Mouse (Mus musculus) embryonic facial prominence, embryonic 14.5 days (tissue): ENCODE results near the gene Gm49366. TPM values are rescaled to one million over a fixed set of nuclear protein-coding genes. Genes with fewer than 3 reads are reported as not detected.
"Not testable (repeated sequence)": the region's sequence is repeated elsewhere in the genome, so short reads cannot be mapped to it uniquely, and the experiment has no call there.

Source experiments
- ATAC-seq: fragments of 200-750 bp; cut with Nextera tagmentation; 2 replicates; pipeline ENCODE4 v1.8.0; 2017; ENCODE audit warnings: low read depth, moderate number of reproducible peaks, moderate TSS enrichment
- DNase-seq: peaks from one replicate; pipeline ENCODE4 v3.0.0-alpha.2; 2015; ENCODE audit warnings: low spot score
- H3K27ac ChIP-seq: fragments of 300-500 bp; sonication (generic); replicated peaks from 2 replicates; pipeline ENCODE4 v1.5.1; 2014; ENCODE audit warnings: low read depth, mild to moderate bottlenecking, low read length, moderate library complexity
- H3K27me3 ChIP-seq: fragments of 300-500 bp; sonication (generic); replicated peaks from 2 replicates; pipeline ENCODE4 v1.6.1; 2014; ENCODE audit warnings: low read length; ENCODE audit not compliant: control insufficient read depth, insufficient read depth
- H3K36me3 ChIP-seq: fragments of 300-500 bp; sonication (generic); 2 replicates; pipeline ENCODE4 v1.6.1; 2014; ENCODE audit warnings: low read length, mixed read lengths; ENCODE audit not compliant: control insufficient read depth, insufficient read depth
- H3K4me1 ChIP-seq: fragments of 300-500 bp; sonication (generic); 2 replicates; pipeline ENCODE4 v1.6.1; 2014; ENCODE audit warnings: antibody characterized with exemption, low read length; ENCODE audit not compliant: control insufficient read depth, insufficient read depth
- H3K4me2 ChIP-seq: fragments of 300-500 bp; sonication (generic); 2 replicates; pipeline ENCODE4 v1.6.1; 2014; ENCODE audit warnings: low read depth, mild to moderate bottlenecking, low read length, moderate library complexity, mixed read lengths
- H3K4me3 ChIP-seq: fragments of 300-500 bp; sonication (generic); 2 replicates; pipeline ENCODE4 v1.5.1; 2014; ENCODE audit warnings: low read depth, mild to moderate bottlenecking, low read length
- H3K9ac ChIP-seq: fragments of 300-500 bp; sonication (generic); 2 replicates; pipeline ENCODE4 v1.6.1; 2014; ENCODE audit warnings: low read depth, mild to moderate bottlenecking, low read length, moderate library complexity, mixed read lengths
- H3K9me3 ChIP-seq: fragments of 300-500 bp; sonication (generic); 2 replicates; pipeline ENCODE4 v1.6.1; 2016; ENCODE audit warnings: low read length; ENCODE audit not compliant: control insufficient read depth
- WGBS: fragments of 180-500 bp; shearing (Covaris S2); extraction: QIAGEN DNeasy Blood & Tissue Kit; methylation state at CpG from one replicate; pipeline ENCODE4 v1.1.7; 2014; 5-methylcytosine and 5-hydroxymethylcytosine counted together
- polyA plus RNA-seq: library from polyadenylated mRNA; unstranded; fragments of >200 nt; fragmentation: Nextera tagmentation; extraction: Ambion mirVana; gene quantifications from 2 replicates; pipeline ENCODE4 v1.2.1, GENCODE M21; 2014

Gm49366 gene
- polyA plus RNA-seq, 1 experiment from 2014 or later, result not detected

DNA sequence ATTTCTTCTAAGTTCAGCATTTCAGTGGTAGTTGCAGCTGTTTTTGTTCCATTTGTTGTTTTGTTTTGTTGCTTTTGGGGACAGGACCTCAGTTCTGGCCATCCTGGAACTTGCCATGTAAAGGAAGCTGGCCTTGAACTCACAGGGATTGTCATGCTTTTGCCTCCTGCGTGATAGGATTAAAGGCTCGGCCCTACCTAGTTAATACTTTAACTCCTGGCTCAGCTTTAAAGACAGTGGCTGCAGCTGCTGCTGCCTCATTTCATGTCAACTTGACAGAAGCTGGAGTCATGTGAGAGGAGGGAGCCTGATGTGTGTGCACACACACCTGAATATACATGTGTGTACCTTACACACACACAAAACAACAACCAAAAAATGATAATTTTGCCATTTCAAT, 5.3 kb downstream of the Gm49366 start:
- H3K9ac ChIP-seq, result no peak overlapping the region
- H3K4me3 ChIP-seq, result no peak overlapping the region
- WGBS, result 71% methylated on average over 2 of the region's 2 CpGs
- H3K27me3 ChIP-seq, result no peaks in the 10 kb centered on the region
- no peak overlapping the region for H3K27ac ChIP-seq
- no peaks in the 10 kb centered on the region for H3K4me1 ChIP-seq
- no peaks in the 10 kb centered on the region for H3K36me3 ChIP-seq
- ATAC-seq, result no peak
- no peak overlapping the region for H3K4me2 ChIP-seq
- no peak for DNase-seq
- H3K9me3 ChIP-seq, result peaks cover 18% of the 10 kb centered on the region

DNA sequence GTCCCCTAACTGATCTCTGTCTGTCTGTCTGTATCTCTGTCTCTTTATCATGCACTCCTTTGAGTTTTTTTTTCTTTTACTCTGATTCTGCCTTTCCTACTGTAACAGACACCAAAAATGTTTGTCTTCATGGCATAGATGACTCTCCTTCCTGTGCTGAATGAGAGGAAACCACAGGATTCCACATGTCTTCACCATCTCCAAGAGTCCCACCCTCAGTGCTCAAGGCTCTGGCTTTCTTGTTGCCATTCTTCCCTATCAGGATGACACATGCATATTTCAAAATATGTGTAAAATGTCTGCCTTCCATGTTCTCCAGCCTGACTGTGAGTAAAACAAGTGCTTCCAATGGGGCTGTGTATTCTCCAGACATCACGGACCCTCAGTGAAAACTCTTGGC, 8.2 kb downstream of the Gm49366 start:
- no peak for ATAC-seq
- H3K27me3 ChIP-seq, result no peaks in the 10 kb centered on the region
- H3K4me1 ChIP-seq, result no peaks in the 10 kb centered on the region
- no peak for DNase-seq
- no peaks in the 10 kb centered on the region for H3K36me3 ChIP-seq
- WGBS, result 97% methylated on average over 1 of the region's 1 CpGs
- no peak overlapping the region for H3K27ac ChIP-seq
- H3K9me3 ChIP-seq, result peaks cover 11% of the 10 kb centered on the region
- no peak overlapping the region for H3K4me3 ChIP-seq
- no peak overlapping the region for H3K4me2 ChIP-seq
- no peak overlapping the region for H3K9ac ChIP-seq

DNA sequence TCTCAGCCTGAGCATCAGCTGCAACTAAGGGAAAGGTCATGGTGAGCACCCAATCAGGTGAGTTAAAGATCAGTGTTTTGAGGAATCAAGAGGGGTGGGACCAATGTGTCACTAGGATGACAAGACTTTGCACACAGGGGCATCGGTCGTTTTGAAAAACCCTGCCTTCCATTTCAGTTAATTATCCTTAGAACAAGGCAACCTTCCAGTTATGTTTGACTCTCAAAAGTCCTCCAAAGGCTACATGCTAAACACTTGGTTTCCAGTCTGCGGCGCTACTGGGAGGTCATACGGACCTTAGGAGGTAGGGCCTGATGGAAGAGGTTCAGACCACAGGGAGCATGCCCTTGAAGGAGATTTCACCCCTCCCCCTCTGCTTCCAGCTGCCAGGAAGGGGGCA, 12.0 kb downstream of the Gm49366 start:
- not testable (repeated sequence) for H3K36me3 ChIP-seq, ATAC-seq, H3K4me2 ChIP-seq, H3K27ac ChIP-seq, H3K4me1 ChIP-seq, DNase-seq, H3K4me3 ChIP-seq, H3K9ac ChIP-seq
- peaks cover 11% of the 10 kb centered on the region for H3K9me3 ChIP-seq
- H3K27me3 ChIP-seq, result peaks cover 18% of the 10 kb centered on the region; the same call in 1 of the 2 replicates
- WGBS, result 89% methylated on average over 5 of the region's 5 CpGs

DNA sequence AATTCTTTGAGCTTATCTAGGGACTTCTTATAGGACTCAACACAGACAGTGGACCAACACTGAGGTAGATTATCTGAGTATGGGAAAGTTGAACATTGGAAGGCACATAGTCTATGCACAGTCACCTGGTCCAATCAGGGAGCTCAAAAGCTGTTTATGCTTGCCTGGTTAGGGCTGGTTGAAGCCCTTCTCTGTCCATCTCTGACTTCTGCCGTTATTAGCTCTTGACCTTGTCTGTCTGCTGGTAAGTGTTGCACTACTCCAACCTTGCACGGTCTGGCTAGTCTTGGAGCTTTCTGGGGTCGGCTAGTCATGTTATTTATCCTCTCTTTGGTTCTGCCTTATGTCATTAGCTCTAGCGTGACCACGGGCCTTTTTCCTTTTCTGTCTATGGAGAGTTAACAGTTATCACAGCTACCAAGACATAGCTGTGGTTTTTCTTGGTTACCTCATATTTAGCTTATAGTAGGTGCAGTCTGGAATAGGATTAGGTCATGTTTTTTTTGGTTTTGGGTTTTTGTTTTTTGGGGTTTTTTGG, 13.3 kb downstream of the Gm49366 start, which contains the start of gene Acot3:
Gene Acot3 (plus strand): TSS at position 208 of the 538 bp plus-strand sequence.
- Histone ChIP-seq H3K9me3 (peaks cover 11% of the 10 kb centered on the region), H3K27ac (no peak within 1 kb of the TSS), H3K36me3 (no peaks in the 10 kb centered on the region), H3K9ac (no peak within 1 kb of the TSS), H3K4me1 (no peaks in the 10 kb centered on the region), H3K27me3 (peaks cover 18% of the 10 kb centered on the region; the same call in 1 of the 2 replicates), H3K4me2 (no peak within 1 kb of the TSS), H3K4me3 (no peak within 1 kb of the TSS)
- DNase-seq, result no peak
- ATAC-seq, result no peak
- WGBS, result 76% methylated on average over 5 of the region's 5 CpGs

DNA sequence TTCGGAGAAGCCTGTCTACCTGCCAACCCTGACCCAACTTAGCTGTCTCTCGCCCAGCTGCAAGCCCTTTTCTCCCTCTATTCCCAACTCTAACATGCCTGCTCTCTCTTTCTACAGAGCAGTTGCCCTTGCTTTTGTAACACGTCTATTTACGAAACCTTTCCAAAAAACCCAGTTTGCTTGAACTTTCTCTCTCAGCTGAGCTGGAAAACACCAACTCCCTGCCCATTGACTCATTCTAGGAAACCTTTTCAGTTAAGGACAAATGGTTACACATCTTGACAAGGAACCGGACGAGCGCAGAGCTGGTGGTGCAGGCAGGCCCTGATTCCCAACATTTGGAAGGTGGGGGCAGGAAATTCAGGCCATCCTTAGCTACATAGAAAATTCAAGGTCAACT, 13.9 kb downstream of the Gm49366 start:
- DNase-seq (no peak), ATAC-seq (no peak)
- Histone ChIP-seq H3K9ac (no peak overlapping the region), H3K4me1 (no peaks in the 10 kb centered on the region), H3K36me3 (no peaks in the 10 kb centered on the region), H3K9me3 (peaks cover 11% of the 10 kb centered on the region), H3K27ac (no peak overlapping the region), H3K27me3 (peaks cover 18% of the 10 kb centered on the region; the same call in 1 of the 2 replicates), H3K4me3 (no peak overlapping the region), H3K4me2 (no peak overlapping the region)
- 91% methylated on average over 7 of the region's 7 CpGs for WGBS

DNA sequence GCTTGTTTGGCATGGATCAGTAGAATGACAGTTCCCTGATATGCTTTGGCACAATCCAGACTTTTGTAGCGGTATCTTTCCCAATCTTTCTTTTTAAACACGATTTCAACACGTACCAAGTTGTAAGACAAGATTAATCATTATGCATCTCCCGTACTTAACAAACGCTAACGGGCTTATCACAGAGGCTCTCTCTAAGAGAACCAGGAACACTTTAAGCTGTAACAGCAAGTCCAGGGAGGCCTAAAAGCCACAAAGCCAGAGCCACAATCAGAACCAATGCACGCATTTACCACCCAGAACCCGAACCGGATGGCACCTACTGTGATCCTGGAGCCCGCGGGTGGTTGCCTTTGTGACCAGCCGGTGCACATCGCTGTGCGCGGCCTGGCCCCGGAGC, 14.4 kb downstream of the Gm49366 start:
- ATAC-seq (no peak), DNase-seq (no peak)
- peaks cover 8% of the 10 kb centered on the region for H3K9me3 ChIP-seq
- no peaks in the 10 kb centered on the region for H3K36me3 ChIP-seq
- no peak overlapping the region for H3K27ac ChIP-seq
- 16% methylated on average over 12 of the region's 16 CpGs for WGBS
- H3K4me2 ChIP-seq, result peak overlapping the region; percentile 75
- H3K27me3 ChIP-seq, result peaks cover 18% of the 10 kb centered on the region; the same call in 1 of the 2 replicates
- H3K4me1 ChIP-seq, result no peaks in the 10 kb centered on the region
- H3K9ac ChIP-seq, result peak overlapping the region; percentile 52
- H3K4me3 ChIP-seq, result peak overlapping the region; percentile 44

DNA sequence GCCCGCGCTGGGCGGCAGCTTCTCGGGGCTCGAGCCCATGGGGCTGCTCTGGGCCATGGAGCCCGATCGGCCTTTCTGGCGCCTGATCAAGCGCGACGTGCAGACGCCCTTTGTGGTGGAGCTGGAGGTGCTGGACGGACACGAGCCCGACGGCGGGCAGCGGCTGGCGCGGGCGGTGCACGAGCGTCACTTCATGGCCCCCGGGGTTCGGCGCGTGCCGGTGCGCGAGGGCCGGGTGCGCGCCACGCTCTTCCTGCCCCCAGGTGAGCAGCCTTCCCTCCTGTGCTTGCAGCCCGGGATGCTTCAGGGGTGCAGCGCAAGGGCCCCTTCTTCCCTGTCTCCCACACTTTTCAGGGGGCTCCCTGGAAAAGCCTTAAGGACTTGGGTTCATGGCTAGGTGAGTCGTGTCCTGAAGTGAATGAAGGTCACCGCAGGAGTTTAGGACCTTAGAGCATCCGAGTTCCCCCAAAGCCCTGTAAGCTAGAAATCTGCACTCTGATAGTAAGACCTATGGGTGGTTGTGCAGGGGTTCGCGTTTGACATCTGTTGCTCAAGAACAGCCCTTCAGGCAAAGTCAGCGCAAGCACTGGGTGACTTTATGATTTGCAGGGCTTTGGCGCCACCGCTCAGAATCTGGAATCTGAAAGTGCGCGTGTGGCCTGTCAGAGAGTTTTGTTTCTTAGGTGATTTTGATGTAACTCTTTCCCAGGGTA, 15.1 kb downstream of the Gm49366 start:
- DNase-seq (peak; percentile 55), ATAC-seq (no peak)
- WGBS, result 5% methylated on average over 11 of the region's 46 CpGs
- Histone ChIP-seq H3K9me3 (peaks cover under 1% of the 10 kb centered on the region), H3K9ac (peak overlapping the region; percentile 52), H3K36me3 (no peaks in the 10 kb centered on the region), H3K4me3 (peak overlapping the region; percentile 44), H3K27me3 (peaks cover 18% of the 10 kb centered on the region; the same call in 1 of the 2 replicates), H3K27ac (no peak overlapping the region), H3K4me1 (no peaks in the 10 kb centered on the region), H3K4me2 (peak overlapping the region; percentile 75)

DNA sequence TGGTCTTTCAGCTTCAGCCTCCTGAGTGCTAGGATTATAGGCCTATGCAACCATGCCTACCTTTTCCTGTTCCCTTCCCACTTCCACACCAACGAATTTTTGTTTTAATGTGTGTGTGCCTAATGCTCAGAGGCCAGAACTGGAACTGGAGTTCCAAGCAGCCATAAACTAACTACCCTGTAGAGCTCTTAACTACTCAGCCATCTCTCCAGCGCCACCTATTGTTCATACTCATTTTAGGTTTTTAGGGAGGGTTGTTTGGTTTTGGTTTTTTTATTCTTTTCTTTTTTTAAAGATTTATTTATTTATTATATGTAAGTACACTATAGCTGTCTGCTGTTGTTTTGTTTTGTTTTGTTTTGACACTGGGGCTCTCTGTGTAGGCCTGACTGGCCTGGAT, 22.2 kb downstream of the Gm49366 start:
- H3K4me2 ChIP-seq, result no peak overlapping the region
- H3K27ac ChIP-seq, result no peak overlapping the region
- no peaks in the 10 kb centered on the region for H3K36me3 ChIP-seq
- H3K27me3 ChIP-seq, result no peaks in the 10 kb centered on the region
- no peaks in the 10 kb centered on the region for H3K4me1 ChIP-seq
- WGBS, result 38% methylated on average over 2 of the region's 2 CpGs
- DNase-seq, result no peak
- no peak for ATAC-seq
- no peak overlapping the region for H3K4me3 ChIP-seq
- no peak overlapping the region for H3K9ac ChIP-seq
- H3K9me3 ChIP-seq, result 0 out of 2 replicates have a peak, but pooled peaks cover 3% of the 10 kb centered on the region

DNA sequence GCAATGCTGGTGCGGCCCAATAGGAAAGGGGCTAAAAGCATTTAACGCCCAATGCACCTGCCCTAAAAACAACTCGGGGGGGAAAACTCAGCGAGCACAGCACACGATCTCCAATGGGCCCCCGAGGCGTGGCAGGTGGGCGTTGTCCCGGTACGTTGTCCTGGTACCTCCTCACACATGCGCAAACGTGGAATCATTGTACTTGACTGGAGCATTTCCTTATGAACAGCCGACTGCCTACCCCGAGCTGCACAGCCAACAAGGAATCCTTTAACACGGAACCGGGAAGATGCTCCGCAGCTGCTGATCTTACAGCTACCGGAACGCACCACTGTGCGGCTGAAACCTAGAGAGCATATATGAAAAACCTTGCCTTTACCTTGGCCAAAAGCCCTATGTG, 23.6 kb downstream of the Gm49366 start:
- DNase-seq (no peak), ATAC-seq (no peak)
- Histone ChIP-seq H3K9ac (no peak overlapping the region), H3K36me3 (no peaks in the 10 kb centered on the region), H3K4me3 (no peak overlapping the region), H3K9me3 (0 out of 2 replicates have a peak, but pooled peaks cover 3% of the 10 kb centered on the region), H3K27ac (no peak overlapping the region), H3K4me1 (no peaks in the 10 kb centered on the region), H3K27me3 (no peaks in the 10 kb centered on the region), H3K4me2 (no peak overlapping the region)
- 94% methylated on average over 20 of the region's 20 CpGs for WGBS
